ENCODE assay signal across 14 mouse cellular contexts in the genomic region with DNA sequence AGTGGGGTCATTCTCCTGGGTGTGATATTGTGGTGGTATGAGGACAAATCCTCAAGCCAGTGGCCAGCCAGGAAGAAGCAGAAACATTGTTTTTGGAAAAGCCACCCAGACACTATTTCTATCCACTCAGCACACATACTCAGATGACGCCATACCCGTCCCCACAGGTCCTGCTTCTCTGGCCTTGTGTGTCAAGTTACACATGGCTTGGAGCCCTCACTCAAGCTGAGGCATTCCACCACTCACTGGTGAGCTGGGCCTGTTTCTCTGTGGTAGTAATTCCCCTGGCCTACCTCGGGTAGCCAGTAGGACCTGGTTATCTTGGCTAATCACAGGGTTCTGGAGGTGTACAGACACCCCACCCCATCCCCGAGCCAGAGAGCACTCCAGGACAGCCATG. TPM values are rescaled to one million over a fixed set of nuclear protein-coding genes. Genes with fewer than 3 reads are reported as not detected.
DNase-seq lines count a peak whose midpoint lies in the region; ATAC-seq and TF ChIP-seq lines count a peak whose summit lies in the region.
"Had no signal": no experiment of that assay in that cellular context is flagged by ENCODE, and none has a peak within 500 bp of the region (broad histone marks: within the 10 kb centered on the region; RNA-seq: fewer than 3 reads in every experiment).

No protein-coding gene starts in this region.

- H3K9me3 ChIP-seq in hindbrain, embryonic 12.5 days (replicated peaks), result no peaks in the 10 kb centered on the region
- no peaks in the 10 kb centered on the region for H3K9me3 ChIP-seq in hindbrain, embryonic 11.5 days (ENCODE audit: control insufficient read depth, low read length)
- no peaks in the 10 kb centered on the region for H3K9me3 ChIP-seq in embryonic facial prominence, embryonic 12.5 days
- H3K9me3 ChIP-seq in limb, embryonic 12.5 days, result peaks cover 5% of the 10 kb centered on the region; the same call in 1 of the 2 replicates
- H3K9me3 ChIP-seq: liver, embryonic 15.5 days; midbrain, embryonic 13.5 days had no signal

- peaks cover 22% of the 10 kb centered on the region for H3K4me1 ChIP-seq in hindbrain, embryonic 12.5 days
- H3K4me1 ChIP-seq in hindbrain, embryonic 11.5 days (replicated peaks; ENCODE audit: control insufficient read depth, insufficient read depth, low read length), result peaks cover 2% of the 10 kb centered on the region; the same call in 1 of the 2 replicates
- H3K4me1 ChIP-seq in bone marrow macrophage, adult 2 months (ENCODE audit: control insufficient read depth, insufficient read depth, low read length), result peaks cover 21% of the 10 kb centered on the region
- H3K4me1 ChIP-seq in embryonic facial prominence, embryonic 12.5 days, result peaks cover 18% of the 10 kb centered on the region
- peaks cover 16% of the 10 kb centered on the region for H3K4me1 ChIP-seq in limb, embryonic 12.5 days (replicated peaks)

- DNase-seq in hindbrain, embryonic 11.5 days (ENCODE audit: low spot score), result no peak
- DNase-seq in layer of hippocampus, adult 11-12 months (ENCODE audit: low spot score), result no peak
- DNase-seq in kidney, adult 11 months, result no peak
- DNase-seq: cerebellum, adult 8-10 months; heart, postnatal 10 days; lung, postnatal 14 days had no signal

- 77% methylated on average over 4 of the region's 4 CpGs for WGBS in hindbrain, embryonic 12.5 days
- WGBS in hindbrain, embryonic 11.5 days, result 75% methylated on average over 4 of the region's 4 CpGs
- 52% methylated on average over 4 of the region's 4 CpGs for WGBS in embryonic facial prominence, embryonic 12.5 days
- WGBS in limb, embryonic 12.5 days, result 62% methylated on average over 4 of the region's 4 CpGs

- no peak overlapping the region for H3K4me3 ChIP-seq in hindbrain, embryonic 12.5 days
- H3K4me3 ChIP-seq in hindbrain, embryonic 11.5 days (ENCODE audit: low read depth, low read length), result no peak overlapping the region
- H3K4me3 ChIP-seq in bone marrow macrophage, adult 2 months (ENCODE audit: insufficient read depth, low read length), result no peak overlapping the region
- no peak overlapping the region for H3K4me3 ChIP-seq in embryonic facial prominence, embryonic 12.5 days
- no peak overlapping the region for H3K4me3 ChIP-seq in limb, embryonic 12.5 days (replicated peaks)
- H3K4me3 ChIP-seq: liver, embryonic 15.5 days; midbrain, embryonic 13.5 days; myocyte had no signal

- no peak overlapping the region for H3K4me2 ChIP-seq in hindbrain, embryonic 12.5 days (replicated peaks)
- no peak overlapping the region for H3K4me2 ChIP-seq in hindbrain, embryonic 11.5 days (replicated peaks; ENCODE audit: low read depth, low read length)
- no peak overlapping the region for H3K4me2 ChIP-seq in embryonic facial prominence, embryonic 12.5 days (replicated peaks)
- no peak overlapping the region for H3K4me2 ChIP-seq in limb, embryonic 12.5 days
- H3K4me2 ChIP-seq: liver, embryonic 15.5 days; midbrain, embryonic 13.5 days had no signal

- H3K27ac ChIP-seq in hindbrain, embryonic 12.5 days, result peak overlapping the region; percentile 44; the same call in 1 of the 2 replicates
- H3K27ac ChIP-seq in hindbrain, embryonic 11.5 days (ENCODE audit: low read depth, low read length), result no peak overlapping the region
- H3K27ac ChIP-seq in bone marrow macrophage, adult 2 months (ENCODE audit: insufficient read depth, low read depth, low read length), result 0 out of 2 replicates have a peak overlapping the region, but pooled peaks have one; percentile 0
- peak overlapping the region; percentile 75 for H3K27ac ChIP-seq in embryonic facial prominence, embryonic 12.5 days
- peak overlapping the region; percentile 66 for H3K27ac ChIP-seq in limb, embryonic 12.5 days
- H3K27ac ChIP-seq: liver, embryonic 15.5 days had no signal

- H3K36me3 ChIP-seq in hindbrain, embryonic 12.5 days, result 0 out of 2 replicates have a peak, but pooled peaks cover 5% of the 10 kb centered on the region
- H3K36me3 ChIP-seq in hindbrain, embryonic 11.5 days (ENCODE audit: control insufficient read depth, insufficient read depth, low read length), result no peaks in the 10 kb centered on the region
- H3K36me3 ChIP-seq in embryonic facial prominence, embryonic 12.5 days, result peaks cover 25% of the 10 kb centered on the region
- H3K36me3 ChIP-seq in limb, embryonic 12.5 days, result peaks cover 51% of the 10 kb centered on the region

- H3K9ac ChIP-seq in hindbrain, embryonic 12.5 days, result peak overlapping the region; percentile 13; the same call in 1 of the 2 replicates
- H3K9ac ChIP-seq in hindbrain, embryonic 11.5 days (ENCODE audit: low read depth, low read length), result no peak overlapping the region
- no peak overlapping the region for H3K9ac ChIP-seq in embryonic facial prominence, embryonic 12.5 days
- 0 out of 2 replicates have a peak overlapping the region, but pooled peaks have one; percentile 14 for H3K9ac ChIP-seq in limb, embryonic 12.5 days (replicated peaks)
- H3K9ac ChIP-seq: liver, embryonic 15.5 days had no signal

- no peak for TF ChIP-seq CTCF in bone marrow macrophage, adult 2 months (IDR thresholded peaks at IDR 0.05; ENCODE audit: low read depth, low read length)

- no peak for ATAC-seq in hindbrain, embryonic 12.5 days (ENCODE audit: low FRiP score)
- ATAC-seq in hindbrain, embryonic 11.5 days (ENCODE audit: low FRiP score), result no peak
- no peak for ATAC-seq in embryonic facial prominence, embryonic 12.5 days (ENCODE audit: insufficient number of reproducible peaks, insufficient read depth, low FRiP score, low TSS enrichment)
- ATAC-seq in limb, embryonic 12.5 days (ENCODE audit: insufficient number of reproducible peaks, insufficient read depth, low FRiP score, low TSS enrichment, low read depth), result no peak
- ATAC-seq: inflammation-experienced regulatory T-cells, adult 6 months; midbrain, embryonic 13.5 days had no signal

- H3K27me3 ChIP-seq in hindbrain, embryonic 12.5 days, result no peaks in the 10 kb centered on the region
- no peaks in the 10 kb centered on the region for H3K27me3 ChIP-seq in hindbrain, embryonic 11.5 days (ENCODE audit: control insufficient read depth, insufficient read depth, low read length)
- H3K27me3 ChIP-seq in embryonic facial prominence, embryonic 12.5 days, result no peaks in the 10 kb centered on the region
- no peaks in the 10 kb centered on the region for H3K27me3 ChIP-seq in limb, embryonic 12.5 days
- H3K27me3 ChIP-seq: liver, embryonic 15.5 days; midbrain, embryonic 13.5 days had no signal

- TF ChIP-seq POLR2A in bone marrow macrophage, adult 2 months (IDR thresholded peaks at IDR 0.05; ENCODE audit: borderline replicate concordance, low read depth, low read length), result no peak

RNA-seq across cellular contexts. Expression of a gene that starts 19.6 kb away (rescaled TPM):
- polyA plus RNA-seq in hindbrain, embryonic 12.5 days (2016; fragmentation: Nextera tagmentation; extraction: Ambion mirVana), result 24.7 and 28.3 TPM in 2 replicates
- 18.7 and 22.5 TPM in 2 replicates for polyA plus RNA-seq in hindbrain, embryonic 11.5 days (2014; fragmentation: Nextera tagmentation; extraction: Ambion mirVana)
- 24.2 and 32.1 TPM in 2 replicates for polyA plus RNA-seq in bone marrow macrophage, adult 2 months (2012; ENCODE audit: insufficient read depth, insufficient read length, missing spikeins)
- polyA plus RNA-seq in embryonic facial prominence, embryonic 12.5 days (2016; fragmentation: Nextera tagmentation; extraction: Ambion mirVana), result 37.0 and 38.4 TPM in 2 replicates
- 36.5 and 44.5 TPM in 2 replicates for polyA plus RNA-seq in limb, embryonic 12.5 days (2016; fragmentation: Nextera tagmentation; extraction: Ambion mirVana)

RNA-seq across cellular contexts. Expression of a gene that starts 34.6 kb away (rescaled TPM):
- polyA plus RNA-seq in hindbrain, embryonic 12.5 days (2016; fragmentation: Nextera tagmentation; extraction: Ambion mirVana), result 287 and 354 TPM in 2 replicates
- polyA plus RNA-seq in hindbrain, embryonic 11.5 days (2014; fragmentation: Nextera tagmentation; extraction: Ambion mirVana), result 445 and 475 TPM in 2 replicates
- polyA plus RNA-seq in bone marrow macrophage, adult 2 months (2012; ENCODE audit: insufficient read depth, insufficient read length, missing spikeins), result 568 and 618 TPM in 2 replicates
- polyA plus RNA-seq in embryonic facial prominence, embryonic 12.5 days (2016; fragmentation: Nextera tagmentation; extraction: Ambion mirVana), result 496 and 505 TPM in 2 replicates
- 535 and 537 TPM in 2 replicates for polyA plus RNA-seq in limb, embryonic 12.5 days (2016; fragmentation: Nextera tagmentation; extraction: Ambion mirVana)

RNA-seq across cellular contexts. Expression of a gene that starts 56.9 kb away (rescaled TPM):
- 7.0 and 7.7 TPM in 2 replicates for polyA plus RNA-seq in hindbrain, embryonic 12.5 days (2016; fragmentation: Nextera tagmentation; extraction: Ambion mirVana)
- 3.7 and 5.1 TPM in 2 replicates for polyA plus RNA-seq in hindbrain, embryonic 11.5 days (2014; fragmentation: Nextera tagmentation; extraction: Ambion mirVana)
- polyA plus RNA-seq in bone marrow macrophage, adult 2 months (2012; ENCODE audit: insufficient read depth, insufficient read length, missing spikeins), result not detected in 2 replicates
- 14.1 and 17.9 TPM in 2 replicates for polyA plus RNA-seq in embryonic facial prominence, embryonic 12.5 days (2016; fragmentation: Nextera tagmentation; extraction: Ambion mirVana)
- polyA plus RNA-seq in limb, embryonic 12.5 days (2016; fragmentation: Nextera tagmentation; extraction: Ambion mirVana), result 11.3 and 13.2 TPM in 2 replicates
- polyA plus RNA-seq: inflammation-experienced regulatory T-cells, adult 6 months had no signal

Comparison
In these comparisons a context has a peak if more than half of its experiments do, and no peak if none do; other contexts are left out.
1. H3K9ac ChIP-seq: peak in hindbrain, embryonic 12.5 days (single experiment) and limb, embryonic 12.5 days (single experiment); none in hindbrain, embryonic 11.5 days (single experiment) and embryonic facial prominence, embryonic 12.5 days (single experiment).